Mouse (Mus musculus) hindbrain, embryonic 14.5 days (tissue): ENCODE results near the gene Methig1. TPM values are rescaled to one million over a fixed set of nuclear protein-coding genes. Genes with fewer than 3 reads are reported as not detected.
"Not testable (repeated sequence)": the region's sequence is repeated elsewhere in the genome, so short reads cannot be mapped to it uniquely, and the experiment has no call there.

Experiments used
- ATAC-seq: fragments of 200-750 bp; cut with Nextera tagmentation; 2 replicates; pipeline ENCODE4 v1.8.0; 2017; ENCODE audit warnings: moderate number of reproducible peaks, mild to moderate bottlenecking, moderate TSS enrichment, moderate library complexity; ENCODE audit not compliant: low FRiP score
- DNase-seq: peaks from one replicate; pipeline ENCODE4 v3.0.0-alpha.2; 2015; ENCODE audit warnings: low spot score
- H3K27ac ChIP-seq: fragments of 300-500 bp; sonication (generic); 2 replicates; pipeline ENCODE4 v1.5.1; 2014; ENCODE audit warnings: mild to moderate bottlenecking, moderate library complexity
- H3K27me3 ChIP-seq: fragments of 300-500 bp; sonication (generic); 2 replicates; pipeline ENCODE4 v1.6.1; 2014; ENCODE audit warnings: mild to moderate bottlenecking, low read length, mixed read lengths; ENCODE audit not compliant: control insufficient read depth, insufficient read depth
- H3K36me3 ChIP-seq: fragments of 300-500 bp; sonication (generic); replicated peaks from 2 replicates; pipeline ENCODE4 v1.6.1; 2014; ENCODE audit not compliant: control insufficient read depth, insufficient read depth
- H3K4me1 ChIP-seq: fragments of 300-500 bp; sonication (generic); replicated peaks from 2 replicates; pipeline ENCODE4 v1.6.1; 2014; ENCODE audit warnings: antibody characterized with exemption, low read length, mixed read lengths; ENCODE audit not compliant: control insufficient read depth, insufficient read depth
- H3K4me2 ChIP-seq: fragments of 300-500 bp; sonication (generic); replicated peaks from 2 replicates; pipeline ENCODE4 v1.6.1; 2014; ENCODE audit warnings: mild to moderate bottlenecking, moderate library complexity
- H3K4me3 ChIP-seq: fragments of 300-500 bp; sonication (generic); replicated peaks from 2 replicates; pipeline ENCODE4 v1.5.1; 2014; ENCODE audit warnings: mild to moderate bottlenecking, low read length
- H3K9ac ChIP-seq: fragments of 300-500 bp; sonication (generic); 2 replicates; pipeline ENCODE4 v1.6.1; 2014
- H3K9me3 ChIP-seq: fragments of 300-500 bp; sonication (generic); 2 replicates; pipeline ENCODE4 v1.6.1; 2016; ENCODE audit warnings: low read length; ENCODE audit not compliant: control insufficient read depth
- WGBS: fragments of 180-500 bp; shearing (Covaris S2); extraction: QIAGEN DNeasy Blood & Tissue Kit; methylation state at CpG from one replicate; pipeline ENCODE4 v1.1.7; 2014; 5-methylcytosine and 5-hydroxymethylcytosine counted together
- polyA plus RNA-seq: library from polyadenylated mRNA; unstranded; fragments of >200 nt; fragmentation: Nextera tagmentation; extraction: Ambion mirVana; gene quantifications from 2 replicates; pipeline ENCODE4 v1.2.1, GENCODE M21; 2014

Gene Methig1
- polyA plus RNA-seq, 1 experiment from 2014 or later, result 0.27 TPM

GRCm38 (mm10) chr15:100415684-100416083 lies 62.7 kb downstream of the Methig1 start:
- Histone ChIP-seq H3K4me3 (no peak overlapping the region), H3K27ac (no peak overlapping the region), H3K36me3 (peaks cover 2% of the 10 kb centered on the region; the same call in 1 of the 2 replicates), H3K9me3 (no peaks in the 10 kb centered on the region), H3K27me3 (no peaks in the 10 kb centered on the region), H3K4me2 (no peak overlapping the region), H3K4me1 (peaks cover 6% of the 10 kb centered on the region; the same call in 1 of the 2 replicates), H3K9ac (no peak overlapping the region)
- no peak for DNase-seq
- WGBS, result 88% methylated on average over 8 of the region's 8 CpGs
- no peak for ATAC-seq

DNA sequence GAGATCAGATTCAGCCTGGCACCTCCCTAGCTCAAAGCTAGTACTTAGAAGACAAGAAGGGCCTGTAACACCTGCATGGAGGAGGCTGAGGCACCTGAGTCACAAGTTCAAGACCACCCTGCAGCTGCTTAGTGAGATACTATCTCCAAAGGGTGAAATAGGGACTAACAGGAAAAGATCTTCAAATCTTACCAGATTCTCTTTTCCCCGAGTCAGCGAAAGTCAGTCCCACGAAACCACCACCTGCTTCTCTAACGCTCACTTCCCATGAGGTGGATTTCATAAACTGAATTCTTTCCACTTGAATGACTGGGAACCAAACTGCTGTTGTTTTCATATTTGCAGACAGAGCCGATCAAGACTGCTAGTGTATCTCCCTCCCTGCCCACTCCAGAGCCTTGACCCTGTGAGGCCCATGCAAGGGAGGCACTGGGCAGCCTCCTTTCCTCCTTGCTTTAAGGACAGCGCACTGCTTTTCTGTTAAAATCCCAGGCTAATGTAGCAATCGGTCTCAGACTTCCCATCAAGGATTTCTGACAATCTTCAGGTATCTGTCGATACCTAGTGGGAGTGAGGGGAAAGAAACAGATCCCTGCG lies 65.0 kb downstream of the Methig1 start:
- no peak for DNase-seq
- Histone ChIP-seq H3K4me2 (no peak overlapping the region), H3K27me3 (no peaks in the 10 kb centered on the region), H3K27ac (no peak overlapping the region), H3K9me3 (no peaks in the 10 kb centered on the region), H3K4me1 (peaks cover 17% of the 10 kb centered on the region), H3K9ac (no peak overlapping the region), H3K36me3 (no peaks in the 10 kb centered on the region), H3K4me3 (no peak overlapping the region)
- ATAC-seq, result no peak
- WGBS, result 86% methylated on average over 9 of the region's 9 CpGs

- Histone ChIP-seq H3K27me3 (peaks cover 11% of the 10 kb centered on the region), H3K36me3 (no peaks in the 10 kb centered on the region), H3K4me2 (no peak overlapping the region), H3K9me3 (no peaks in the 10 kb centered on the region), H3K27ac (no peak overlapping the region), H3K4me3 (no peak overlapping the region), H3K9ac (no peak overlapping the region), H3K4me1 (peaks cover 26% of the 10 kb centered on the region)
- ATAC-seq (no peak), DNase-seq (no peak)
- 76% methylated on average over 8 of the region's 8 CpGs for WGBS
Observed at GRCm38 (mm10) chr15:100419311-100419710, 66.4 kb downstream of the Methig1 start.

DNA sequence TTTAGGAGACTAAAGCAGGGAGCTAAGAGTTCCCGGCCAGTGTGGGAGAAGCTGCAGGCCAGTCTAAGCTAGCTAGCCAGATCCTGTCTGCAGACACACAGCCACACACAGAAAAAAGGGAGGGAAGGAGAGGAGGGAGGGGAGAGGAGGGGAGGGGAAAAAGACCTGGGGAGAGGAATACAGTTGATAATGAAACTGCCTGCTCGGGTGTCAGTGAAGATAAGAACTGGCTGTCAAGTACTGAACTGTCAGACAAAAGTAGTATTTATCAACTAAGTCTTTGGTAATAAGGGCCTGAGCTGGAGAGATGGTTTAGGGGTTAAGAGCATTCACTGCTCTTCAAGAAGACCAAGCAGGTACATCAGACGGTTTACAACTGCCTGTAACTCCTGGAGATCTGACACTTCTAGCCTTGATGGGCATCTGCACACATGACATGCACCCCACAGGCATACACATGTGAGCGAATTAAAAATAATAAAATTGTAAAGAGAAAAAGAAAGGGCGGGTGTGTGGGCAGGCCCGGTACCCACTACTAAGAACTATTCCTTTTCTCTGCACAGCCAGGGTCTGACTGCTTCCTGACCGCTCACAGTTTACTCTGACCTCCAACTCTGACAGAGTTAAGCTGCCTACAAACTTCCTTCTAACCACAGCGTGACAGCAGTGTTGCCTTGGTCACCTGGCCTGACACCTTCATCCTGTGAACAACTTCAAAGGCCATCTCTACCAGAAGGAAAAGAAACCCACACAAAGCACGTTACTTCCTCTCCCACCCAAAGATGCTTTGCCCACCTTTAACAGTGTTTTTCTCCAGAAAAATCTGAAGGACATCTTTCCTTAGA lies 67.2 kb downstream of the Methig1 start:
- WGBS, result 71% methylated on average over 9 of the region's 9 CpGs
- no peak overlapping the region for H3K4me2 ChIP-seq
- H3K36me3 ChIP-seq, result no peaks in the 10 kb centered on the region
- peaks cover 26% of the 10 kb centered on the region for H3K4me1 ChIP-seq
- no peak overlapping the region for H3K27ac ChIP-seq
- ATAC-seq, result no peak
- no peak for DNase-seq
- no peak overlapping the region for H3K9ac ChIP-seq
- peaks cover 19% of the 10 kb centered on the region for H3K27me3 ChIP-seq
- no peaks in the 10 kb centered on the region for H3K9me3 ChIP-seq
- H3K4me3 ChIP-seq, result no peak overlapping the region

DNA sequence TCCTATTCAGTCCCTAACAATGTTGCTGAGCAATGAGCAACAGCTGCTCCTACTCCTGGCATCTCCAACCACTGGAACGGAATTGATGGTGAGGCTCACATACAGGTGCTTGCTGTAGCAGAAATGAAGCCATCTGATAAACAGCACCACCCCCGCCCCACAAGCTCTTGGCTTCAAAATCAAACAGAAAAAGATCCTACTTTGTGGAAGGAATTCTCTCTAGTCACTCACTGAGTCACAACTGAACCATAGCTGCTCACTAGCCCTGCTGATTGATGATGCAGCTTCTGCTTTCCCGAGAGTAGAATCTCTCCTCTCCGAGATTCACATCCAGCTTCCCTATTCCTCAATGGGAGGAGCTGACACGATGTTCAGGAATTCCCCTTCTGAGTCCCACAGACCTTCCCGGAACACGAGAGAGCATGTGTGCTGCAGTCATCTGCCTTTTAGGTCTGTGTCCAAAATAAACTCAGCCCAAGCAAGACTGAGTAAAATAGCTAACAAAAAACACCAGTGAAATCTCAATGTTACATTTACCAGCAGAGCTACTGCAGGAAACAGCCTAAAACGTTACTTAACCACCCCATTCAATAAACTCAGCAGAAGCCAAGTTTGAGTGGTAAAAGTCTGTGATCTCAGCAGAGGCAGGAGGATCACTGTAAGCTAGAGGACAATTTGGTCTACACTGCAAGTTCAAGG lies 68.3 kb downstream of the Methig1 start:
- Histone ChIP-seq H3K4me3 (peak overlapping the region; percentile 98), H3K27me3 (peaks cover 25% of the 10 kb centered on the region), H3K36me3 (no peaks in the 10 kb centered on the region), H3K4me1 (peaks cover 26% of the 10 kb centered on the region), H3K4me2 (peak overlapping the region; percentile 96), H3K9ac (peak overlapping the region; percentile 85), H3K9me3 (no peaks in the 10 kb centered on the region), H3K27ac (no peak overlapping the region)
- 48% methylated on average over 8 of the region's 8 CpGs for WGBS
- no peak for DNase-seq
- no peak for ATAC-seq

- H3K4me1 ChIP-seq, result peaks cover 26% of the 10 kb centered on the region
- WGBS, result 32% methylated on average over 3 of the region's 3 CpGs
- not testable (repeated sequence) for H3K9me3 ChIP-seq, ATAC-seq, DNase-seq, H3K36me3 ChIP-seq
- H3K4me3 ChIP-seq, result peak within 1 kb of the TSS; percentile 98
- H3K4me2 ChIP-seq, result peak within 1 kb of the TSS; percentile 96
- H3K27me3 ChIP-seq, result peaks cover 25% of the 10 kb centered on the region
- peak within 1 kb of the TSS; percentile 85 for H3K9ac ChIP-seq
- H3K27ac ChIP-seq, result peak within 1 kb of the TSS; percentile 16; the same call in 1 of the 2 replicates
Observed at GRCm38 (mm10) chr15:100421758-100422197, 68.8 kb downstream of the Methig1 start, which contains the start of gene Gm5475. Gm5475 (plus strand) TSS chr15:100422147.

DNA sequence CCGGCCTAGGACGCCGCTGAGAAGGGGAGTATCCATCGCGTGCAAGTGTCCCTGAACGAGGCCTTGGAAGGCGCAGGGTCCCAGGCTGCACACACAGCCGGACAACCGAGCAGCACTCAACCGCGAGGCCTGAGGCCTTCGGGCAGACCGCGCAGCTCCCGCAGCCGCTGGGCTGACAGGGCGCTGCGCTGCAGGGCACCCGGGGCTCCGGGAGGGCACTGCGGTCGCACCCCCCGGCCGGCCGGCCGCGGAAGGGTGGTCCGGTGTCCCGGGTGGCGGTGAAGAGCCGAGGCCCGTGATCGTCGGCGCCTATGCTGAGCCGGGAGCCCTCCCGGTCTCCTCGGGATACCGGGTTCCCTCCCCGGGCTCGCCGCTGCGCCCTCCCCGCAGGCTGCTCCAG lies 69.5 kb downstream of the Methig1 start:
- ATAC-seq (peak; percentile 48), DNase-seq (peak; percentile 27)
- Histone ChIP-seq H3K4me1 (peaks cover 26% of the 10 kb centered on the region), H3K4me3 (peak overlapping the region; percentile 98), H3K4me2 (peak overlapping the region; percentile 96), H3K27ac (peak overlapping the region; percentile 16; the same call in 1 of the 2 replicates), H3K9ac (peak overlapping the region; percentile 85), H3K27me3 (peaks cover 25% of the 10 kb centered on the region), H3K36me3 (no peaks in the 10 kb centered on the region), H3K9me3 (no peaks in the 10 kb centered on the region)
- under 1% methylated on average over 44 of the region's 44 CpGs for WGBS

DNA sequence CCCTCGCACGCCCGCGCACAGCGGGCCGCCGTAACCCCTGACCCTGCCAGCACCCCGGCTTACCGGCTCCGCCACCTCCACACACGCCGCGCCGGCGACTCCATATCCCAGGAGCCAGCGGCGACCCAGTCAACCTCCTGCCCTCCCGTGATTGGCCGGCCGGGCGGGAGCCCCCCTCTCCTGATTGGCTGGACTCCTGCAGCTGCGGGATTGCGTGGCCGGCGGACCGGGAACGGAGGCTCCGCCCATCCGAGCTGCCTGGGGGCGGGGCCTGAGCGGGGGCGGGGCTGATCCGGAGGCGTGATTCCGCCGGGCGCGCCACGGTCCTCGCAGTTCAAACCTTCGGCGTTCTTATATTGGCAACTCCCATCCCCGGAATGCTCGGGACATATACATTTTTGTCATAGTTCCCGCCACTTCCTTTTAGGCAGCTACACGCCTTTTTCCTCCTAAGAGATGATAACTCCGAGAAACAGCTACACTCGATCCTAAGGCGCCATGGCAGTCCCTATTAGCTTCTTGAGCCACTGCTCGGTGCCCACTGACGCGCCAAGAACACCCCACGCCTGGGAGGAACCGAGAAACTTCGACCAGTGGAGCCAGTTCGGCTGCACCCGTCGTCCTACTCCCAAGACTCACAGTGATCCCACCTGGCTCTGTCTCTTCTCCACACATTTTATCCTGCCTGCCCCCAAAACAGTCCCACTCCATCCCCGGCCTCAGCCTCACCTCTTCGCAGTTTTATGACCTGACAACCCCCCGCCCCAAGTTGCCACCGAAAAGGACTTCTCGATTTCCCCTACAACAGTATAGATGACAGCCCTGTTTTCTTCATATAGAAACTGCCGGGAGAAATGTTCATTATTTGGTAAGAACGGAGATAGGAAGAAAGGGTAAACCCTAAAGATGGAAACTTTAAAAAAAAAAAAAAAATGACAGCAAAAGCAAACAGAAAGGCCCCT lies 70.2 kb downstream of the Methig1 start:
- H3K27ac ChIP-seq, result peak overlapping the region; percentile 16; the same call in 1 of the 2 replicates
- no peaks in the 10 kb centered on the region for H3K9me3 ChIP-seq
- peak overlapping the region; percentile 96 for H3K4me2 ChIP-seq
- no peaks in the 10 kb centered on the region for H3K36me3 ChIP-seq
- ATAC-seq (peak; percentile 97), DNase-seq (peak; percentile 89)
- H3K27me3 ChIP-seq, result peaks cover 25% of the 10 kb centered on the region
- peak overlapping the region; percentile 85 for H3K9ac ChIP-seq
- peak overlapping the region; percentile 98 for H3K4me3 ChIP-seq
- H3K4me1 ChIP-seq, result peaks cover 26% of the 10 kb centered on the region
- 1% methylated on average over 59 of the region's 65 CpGs for WGBS
